Mouse (Mus musculus) myocyte (in vitro differentiated cells): ENCODE results near the gene Psen2. TPM values are rescaled to one million over a fixed set of nuclear protein-coding genes. Genes with fewer than 3 reads are reported as not detected.
A peak's percentile ranks its signal among the peaks of the same experiment; 100 is the strongest.

Source experiments
- H3K27me3 ChIP-seq: one replicate; pipeline ENCODE4 v1.6.1; 2011; ENCODE audit not compliant: control insufficient read depth, insufficient read depth, insufficient read length
- H3K36me3 ChIP-seq: one replicate; pipeline ENCODE4 v1.6.1; 2011; ENCODE audit not compliant: control insufficient read depth, insufficient read depth
- H3K4me2 ChIP-seq: one replicate; pipeline ENCODE4 v1.6.1; 2011; ENCODE audit warnings: low read depth, control low read depth
- H3K4me3 ChIP-seq: one replicate; pipeline ENCODE4 v1.5.1; 2011; ENCODE audit warnings: mild to moderate bottlenecking, control low read depth, moderate library complexity
- H3K79me2 ChIP-seq: one replicate; pipeline ENCODE4 v1.6.1; 2011; ENCODE audit not compliant: control insufficient read depth, insufficient read depth
- H3ac ChIP-seq: one replicate; pipeline ENCODE4 v1.6.1; 2011; ENCODE audit not compliant: control insufficient read depth, insufficient read length
- CEBPB ChIP-seq: IDR thresholded peaks from 2 replicates; pipeline ENCODE4 v1.6.1; 2011; ENCODE audit warnings: mild to moderate bottlenecking, moderate library complexity; ENCODE audit not compliant: poor library complexity, insufficient read depth, severe bottlenecking
- E2F4 ChIP-seq: IDR thresholded peaks from one replicate; pipeline ENCODE4 v1.6.1; 2011; ENCODE audit warnings: mild to moderate bottlenecking, control low read depth, moderate library complexity; ENCODE audit not compliant: insufficient read depth
- MAX ChIP-seq: IDR thresholded peaks from one replicate; pipeline ENCODE4 v1.6.1; 2011; ENCODE audit warnings: low read depth, mild to moderate bottlenecking, control low read depth
- MYOD1 ChIP-seq, 3 experiments: IDR thresholded peaks; one replicate each; pipeline ENCODE4 v1.6.1; 2011; ENCODE audit warnings: control low read depth in 2 of 3, low read depth in 2 of 3, mild to moderate bottlenecking in 2 of 3, moderate library complexity in 1 of 3; ENCODE audit not compliant: insufficient read length in 2 of 3, control insufficient read depth in 1 of 3
- MYOG ChIP-seq, 3 experiments: IDR thresholded peaks; one replicate each; pipeline ENCODE4 v1.6.1; 2011; ENCODE audit warnings: control low read depth in 2 of 3, low read depth in 2 of 3, mild to moderate bottlenecking in 2 of 3; ENCODE audit not compliant: insufficient read length in 2 of 3, control insufficient read depth in 1 of 3, insufficient read depth in 1 of 3
- POLR2A ChIP-seq: IDR thresholded peaks from one replicate; pipeline ENCODE4 v1.6.1; 2011; ENCODE audit warnings: low read depth, mild to moderate bottlenecking, control low read depth, moderate library complexity; ENCODE audit not compliant: insufficient read length
- POLR2AphosphoS2 ChIP-seq: IDR thresholded peaks from one replicate; pipeline ENCODE4 v1.6.1; 2011; ENCODE audit warnings: low read depth, control low read depth; ENCODE audit not compliant: insufficient read length
- REST ChIP-seq: IDR thresholded peaks from one replicate; pipeline ENCODE4 v1.6.1; 2011; ENCODE audit warnings: mild to moderate bottlenecking, control low read depth, moderate library complexity; ENCODE audit not compliant: insufficient read depth, insufficient read length
- SRF ChIP-seq: IDR thresholded peaks from one replicate; pipeline ENCODE4 v1.6.1; 2011; ENCODE audit warnings: low read depth; ENCODE audit not compliant: control insufficient read depth, insufficient read length
- TCF12 ChIP-seq: IDR thresholded peaks from one replicate; pipeline ENCODE4 v1.6.1; 2011; ENCODE audit warnings: mild to moderate bottlenecking, control low read depth; ENCODE audit not compliant: poor library complexity, insufficient read depth, severe bottlenecking
- TCF3 ChIP-seq: IDR thresholded peaks from one replicate; pipeline ENCODE4 v1.6.1; 2011; ENCODE audit warnings: low read depth, control low read depth; ENCODE audit not compliant: insufficient read length
- USF1 ChIP-seq: IDR thresholded peaks from one replicate; pipeline ENCODE4 v1.6.1; 2011; ENCODE audit warnings: low read depth, mild to moderate bottlenecking, control low read depth, moderate library complexity
- polyA plus RNA-seq: library from polyadenylated mRNA; unstranded; fragments of >200 nt; fragmentation: generic; extraction: Trizol; gene quantifications from one replicate; pipeline ENCODE4 v1.2.1, GENCODE M21; 2012; ENCODE audit warnings: missing spikeins

Gene Psen2
- polyA plus RNA-seq, 1 experiment: 28.6 TPM

DNA sequence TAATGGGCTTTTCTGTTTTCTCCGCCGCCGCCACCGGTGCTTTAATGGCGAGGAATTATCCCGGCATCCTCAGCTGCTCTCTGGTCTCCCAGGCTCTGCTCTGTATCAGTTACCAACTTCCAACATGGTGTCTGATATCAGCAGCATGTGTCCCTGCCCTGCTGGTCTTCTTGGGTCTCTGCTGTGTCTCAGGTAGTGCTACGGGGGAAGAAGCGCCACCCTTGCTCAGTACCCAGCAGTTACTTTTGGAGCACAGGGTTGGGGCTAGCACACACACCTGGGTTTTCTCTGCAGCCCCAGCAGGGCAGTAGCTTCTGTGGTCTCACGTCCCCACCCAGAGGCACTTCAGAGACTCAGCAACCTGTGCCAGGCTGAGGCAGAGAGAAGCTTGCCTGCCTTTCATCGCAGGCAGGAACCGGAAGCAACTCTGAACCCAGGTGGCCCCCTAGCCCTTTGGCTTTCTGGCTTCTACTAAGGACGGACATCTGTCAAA lies 37.0 kb downstream of the Psen2 start:
- TF ChIP-seq E2F4 (no peak), TCF3 (no peak), MAX (no peak), TCF12 (no peak), CEBPB (no peak), SRF (no peak), MYOG (IDR thresholded peaks at IDR 0.05; ENCODE audit: control insufficient read depth in 1 of 3, insufficient read depth in 1 of 3, insufficient read length in 2 of 3, low read depth in 2 of 3) (no peak)
- no peaks in the 10 kb centered on the region for H3K79me2 ChIP-seq
- H3K4me2 ChIP-seq: no peak overlapping the region
- no peaks in the 10 kb centered on the region for H3K36me3 ChIP-seq
- no peak overlapping the region for H3K4me3 ChIP-seq
- no peak overlapping the region for H3ac ChIP-seq
- H3K27me3 ChIP-seq: peaks cover 18% of the 10 kb centered on the region

DNA sequence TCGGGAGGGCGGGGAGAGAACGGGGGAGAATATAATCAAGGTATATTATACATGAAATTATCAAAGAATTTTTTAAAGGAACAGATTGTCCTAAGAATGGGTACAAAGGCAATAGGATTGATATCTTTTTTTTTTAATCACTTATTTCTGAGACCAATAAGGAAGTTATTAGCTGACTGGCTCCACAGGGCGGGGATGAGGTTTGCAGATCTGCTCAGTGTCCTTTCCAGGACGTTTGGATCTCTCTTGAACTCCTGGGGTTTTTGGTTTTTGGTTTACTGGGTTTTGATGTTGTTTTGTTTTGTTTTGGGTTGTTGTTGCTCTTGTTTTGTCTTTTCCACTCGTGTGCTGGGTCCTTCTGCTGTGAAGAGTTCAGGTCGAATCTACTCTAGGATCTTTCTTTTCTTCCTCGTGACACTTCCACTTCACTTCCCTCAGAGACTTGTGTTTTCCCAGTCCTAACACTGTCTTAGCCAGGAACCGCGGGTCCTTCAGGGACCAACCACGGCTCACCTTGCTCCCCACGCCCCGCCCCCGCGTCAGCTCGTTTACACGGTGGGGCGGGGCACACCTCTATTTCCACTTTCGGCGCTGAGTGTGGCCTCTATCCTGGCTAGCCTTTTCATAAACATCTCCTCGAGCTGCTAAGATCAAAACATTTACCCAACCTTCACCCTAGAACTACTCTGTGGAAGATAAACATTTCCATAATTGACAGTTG lies 37.6 kb downstream of the Psen2 start:
- H3K4me3 ChIP-seq: no peak overlapping the region
- H3K79me2 ChIP-seq: no peaks in the 10 kb centered on the region
- no peaks in the 10 kb centered on the region for H3K36me3 ChIP-seq
- H3ac ChIP-seq: no peak overlapping the region
- H3K4me2 ChIP-seq: peak overlapping the region; percentile 36
- no peak for TF ChIP-seq REST
- TF ChIP-seq MAX: no peak
- TF ChIP-seq CEBPB: no peak
- no peak for TF ChIP-seq MYOG (IDR thresholded peaks at IDR 0.05; ENCODE audit: control insufficient read depth in 1 of 3, insufficient read depth in 1 of 3, insufficient read length in 2 of 3, low read depth in 2 of 3)
- TF ChIP-seq POLR2AphosphoS2: no peak
- no peak for TF ChIP-seq TCF3
- no peak for TF ChIP-seq SRF
- no peak for TF ChIP-seq POLR2A
- no peak for TF ChIP-seq TCF12
- no peak for TF ChIP-seq E2F4
- no peak for TF ChIP-seq USF1
- no peak for TF ChIP-seq MYOD1 (IDR thresholded peaks at IDR 0.05; ENCODE audit: control insufficient read depth in 1 of 3, insufficient read length in 2 of 3, low read depth in 2 of 3)
- peaks cover 24% of the 10 kb centered on the region for H3K27me3 ChIP-seq

DNA sequence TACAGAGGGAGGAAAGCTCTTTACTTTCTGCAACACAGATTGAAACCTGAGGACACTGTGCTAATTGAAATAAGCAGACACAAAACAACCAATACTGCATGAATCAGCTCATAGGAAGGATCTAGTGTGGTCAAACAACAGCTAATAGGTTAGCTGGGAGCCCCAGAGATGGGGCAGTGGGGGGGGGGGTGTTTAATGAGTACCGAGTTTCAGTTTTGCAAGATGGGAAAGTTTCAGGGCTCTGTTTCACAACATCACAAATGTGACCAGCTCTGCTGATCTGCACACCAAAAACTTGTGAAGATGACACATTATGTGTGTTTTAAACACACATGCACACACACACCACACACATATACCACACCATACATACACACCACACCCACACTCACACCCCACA lies 41.2 kb downstream of the Psen2 start:
- peaks cover 27% of the 10 kb centered on the region for H3K27me3 ChIP-seq
- no peaks in the 10 kb centered on the region for H3K79me2 ChIP-seq
- TF ChIP-seq SRF (no peak), MYOG (IDR thresholded peaks at IDR 0.05; ENCODE audit: control insufficient read depth in 1 of 3, insufficient read depth in 1 of 3, insufficient read length in 2 of 3, low read depth in 2 of 3) (no peak), REST (no peak)
- H3ac ChIP-seq: no peak overlapping the region
- H3K4me3 ChIP-seq: no peak overlapping the region
- H3K36me3 ChIP-seq: no peaks in the 10 kb centered on the region
- H3K4me2 ChIP-seq: no peak overlapping the region

DNA sequence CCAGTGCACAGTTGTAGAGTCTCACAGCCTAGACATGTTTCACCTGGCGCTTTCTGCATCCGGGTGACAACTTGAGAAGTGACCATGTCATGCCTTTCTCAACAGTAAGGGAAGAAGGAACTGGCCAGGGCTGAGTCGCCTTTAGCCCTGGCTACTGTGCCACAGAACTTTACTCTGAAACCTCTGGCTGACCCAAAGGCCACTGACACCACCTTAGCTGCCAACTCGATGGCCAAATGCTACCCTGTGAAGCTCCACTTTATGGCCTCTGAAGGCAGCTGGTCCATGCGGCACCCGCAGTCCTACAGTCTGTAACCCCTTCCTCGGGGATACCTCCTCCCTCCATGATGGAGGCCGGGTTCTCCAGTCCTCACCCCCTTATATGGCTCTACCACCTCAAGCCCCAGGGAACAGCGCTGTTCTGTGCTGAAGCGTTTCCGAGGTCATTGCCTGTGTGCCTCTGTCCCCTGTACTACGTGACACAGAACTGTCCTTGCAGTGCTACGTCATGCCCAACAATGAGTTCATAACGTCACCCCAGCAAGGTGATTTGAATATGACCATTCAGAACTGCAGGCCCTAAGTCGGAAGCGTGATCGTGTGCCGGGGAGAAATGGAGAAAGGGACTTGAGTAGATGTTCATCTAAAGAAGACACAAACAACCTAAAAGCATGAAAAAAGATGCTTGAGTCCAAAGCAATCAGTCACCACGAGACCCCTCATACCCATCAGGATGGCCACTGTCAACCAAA lies 42.3 kb downstream of the Psen2 start:
- Histone ChIP-seq H3K4me3 (no peak overlapping the region), H3K79me2 (no peaks in the 10 kb centered on the region), H3K27me3 (peaks cover 33% of the 10 kb centered on the region), H3K4me2 (no peak overlapping the region), H3ac (no peak overlapping the region), H3K36me3 (no peaks in the 10 kb centered on the region)
- TF ChIP-seq MYOG (IDR thresholded peaks at IDR 0.05; ENCODE audit: control insufficient read depth in 1 of 3, insufficient read depth in 1 of 3, insufficient read length in 2 of 3, low read depth in 2 of 3) (no peak), TCF3 (no peak), POLR2A (no peak), POLR2AphosphoS2 (no peak), MYOD1 (IDR thresholded peaks at IDR 0.05; ENCODE audit: control insufficient read depth in 1 of 3, insufficient read length in 2 of 3, low read depth in 2 of 3) (no peak), TCF12 (no peak), SRF (no peak), E2F4 (no peak), REST (no peak), MAX (no peak), CEBPB (no peak), USF1 (no peak)
